Mouse (Mus musculus) layer of hippocampus, adult 18-20 months (tissue): ENCODE measurements around the gene Mfsd4b2. TPM values are rescaled to one million over a fixed set of nuclear protein-coding genes. Genes with fewer than 3 reads are reported as not detected.
A peak's percentile ranks its signal among the peaks of the same experiment; 100 is the strongest.
"Not testable (repeated sequence)": the region's sequence is repeated elsewhere in the genome, so short reads cannot be mapped to it uniquely, and the experiment has no call there.

Experiments
- DNase-seq, 2 experiments: peaks; one replicate each; pipeline ENCODE4 v3.0.0; 2022; ENCODE audit warnings: low spot score in 2 of 2
- long read RNA-seq: library from polyadenylated mRNA; stranded (forward); transcript quantifications from one replicate; pipeline ENCODE4 v2.0.0, GENCODE M21; 2021
- total RNA-seq, 2 experiments: library from RNA; stranded (reverse); gene quantifications; 2 replicates each; pipeline ENCODE4 v1.2.3; 2021

The Mfsd4b2 gene
- under 1 TPM; 0.20 to 0.32 TPM for total RNA-seq
- long read RNA-seq, result 0 reads

- DNase-seq, result no peak
Measured at GRCm38 (mm10) chr10:39926616-39927139, at the start of gene Mfsd4b2. Gene Mfsd4b2 (minus strand): TSS chr10:39926923.

- DNase-seq, result no peak
Measured at GRCm38 (mm10) chr10:39975771-39976170, 49.0 kb upstream of the Mfsd4b2 start.

GRCm38 (mm10) chr10:39974982-39975381 is 48.3 kb upstream of the Mfsd4b2 start:
- DNase-seq, result no peak

DNA sequence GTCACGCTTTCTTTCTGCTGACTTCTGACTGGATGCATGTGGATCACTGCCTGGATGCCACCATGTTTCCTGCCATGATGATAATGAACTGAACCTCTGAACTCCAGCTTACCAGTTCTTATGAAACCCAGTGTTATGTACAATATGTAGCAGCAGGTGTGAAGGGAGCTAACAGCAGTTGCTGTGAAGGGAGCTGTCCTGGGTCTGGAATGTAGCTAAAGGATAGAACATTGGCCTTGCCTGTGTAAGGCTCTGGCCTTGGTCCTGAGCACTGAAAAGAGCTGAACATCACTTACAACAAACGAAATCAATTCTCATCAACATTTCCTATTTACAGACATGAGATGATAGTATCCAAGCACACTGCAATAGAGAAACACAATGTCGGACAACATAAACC is 40.8 kb upstream of the Mfsd4b2 start:
- DNase-seq, result no peak

- DNase-seq, result no peak
Measured at GRCm38 (mm10) chr10:39961906-39962305, 35.2 kb upstream of the Mfsd4b2 start.

DNA sequence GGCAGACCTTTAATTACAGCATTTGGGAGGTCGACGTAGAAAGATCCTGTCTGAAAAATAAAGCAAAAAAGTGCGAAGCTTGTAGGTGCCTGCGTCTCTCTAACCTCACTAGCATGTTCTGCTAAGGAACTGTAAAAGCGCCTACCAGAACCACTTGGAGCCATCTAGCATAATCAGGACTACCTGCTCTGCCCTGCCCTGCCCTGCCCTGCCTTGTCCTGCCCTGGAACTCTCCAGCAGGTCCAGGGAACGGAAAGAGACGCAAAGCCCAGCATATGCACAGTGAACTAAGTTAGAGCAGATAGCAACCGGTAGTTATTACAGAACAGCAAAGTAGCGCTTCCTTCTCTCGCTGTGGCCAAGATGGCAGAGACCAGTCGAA is 33.7 kb upstream of the Mfsd4b2 start:
- DNase-seq, result no peak

DNA sequence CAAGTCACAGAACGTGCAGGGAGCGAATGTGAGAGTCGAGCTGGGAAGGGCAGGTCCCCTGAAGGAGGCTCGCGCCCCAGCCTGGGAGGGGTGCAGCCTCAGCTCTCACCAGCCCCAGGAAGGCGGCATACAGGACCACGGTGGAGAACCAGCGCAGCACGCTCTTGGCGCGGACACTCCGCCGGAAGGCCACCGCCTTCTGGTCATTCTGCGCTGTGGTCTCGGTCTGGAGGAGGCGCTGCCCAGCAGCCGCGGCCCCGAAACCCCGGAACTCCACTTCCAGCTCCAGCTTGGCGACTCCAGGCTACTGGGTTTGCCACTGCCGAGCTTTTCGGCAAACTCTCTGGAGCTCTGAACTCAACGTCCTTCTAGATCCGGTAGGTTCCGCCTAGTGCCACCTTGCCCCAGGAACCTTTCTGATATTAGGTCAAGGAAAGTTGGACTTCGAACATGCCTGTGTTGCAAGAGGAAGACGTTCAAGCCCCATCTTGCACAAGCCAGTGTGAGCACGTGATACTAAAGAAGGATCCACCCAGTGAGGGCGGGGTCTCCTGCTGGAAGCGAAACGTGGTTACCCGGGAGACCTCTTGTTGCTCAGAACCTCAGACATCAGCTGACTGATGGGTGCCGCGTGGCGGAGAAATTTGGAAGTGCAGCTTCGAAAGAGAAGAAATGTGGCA is 33.2 kb upstream of the Mfsd4b2 start, which contains the start of gene Mfsd4b3:
Mfsd4b3 (minus strand) TSS at position 393 of the 680 bp plus-strand sequence.
- peak; percentile 86 to 96 for DNase-seq

GRCm38 (mm10) chr10:39958266-39958665 is 31.5 kb upstream of the Mfsd4b2 start:
- peak in 1 of 2 experiments; percentile 51 for DNase-seq

- no peak for DNase-seq
Measured at GRCm38 (mm10) chr10:39956340-39956878, 29.7 kb upstream of the Mfsd4b2 start.

DNA sequence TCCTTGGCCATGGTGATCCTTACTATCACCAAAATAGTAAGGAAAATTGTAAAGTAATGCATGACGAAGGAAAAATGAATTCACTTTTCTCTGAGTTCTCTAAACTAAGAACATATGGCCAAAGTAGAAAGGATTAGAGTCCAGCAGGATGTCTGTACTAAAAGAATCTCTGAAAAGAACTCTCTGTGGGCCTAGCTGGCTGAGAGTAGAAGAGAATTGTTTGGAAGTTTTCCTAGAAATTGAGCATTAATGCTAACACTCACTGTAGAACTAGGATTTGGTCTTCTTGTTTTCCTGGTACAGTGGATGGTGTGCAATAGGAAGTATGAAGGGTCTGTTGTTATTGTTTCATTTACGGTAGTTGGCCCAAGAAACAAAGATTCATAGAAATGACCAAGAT is 28.4 kb upstream of the Mfsd4b2 start:
- no peak for DNase-seq

GRCm38 (mm10) chr10:39949377-39949954 is 22.7 kb upstream of the Mfsd4b2 start:
- DNase-seq, result no peak

GRCm38 (mm10) chr10:39947195-39947594 is 20.5 kb upstream of the Mfsd4b2 start:
- DNase-seq, result not testable (repeated sequence)

DNA sequence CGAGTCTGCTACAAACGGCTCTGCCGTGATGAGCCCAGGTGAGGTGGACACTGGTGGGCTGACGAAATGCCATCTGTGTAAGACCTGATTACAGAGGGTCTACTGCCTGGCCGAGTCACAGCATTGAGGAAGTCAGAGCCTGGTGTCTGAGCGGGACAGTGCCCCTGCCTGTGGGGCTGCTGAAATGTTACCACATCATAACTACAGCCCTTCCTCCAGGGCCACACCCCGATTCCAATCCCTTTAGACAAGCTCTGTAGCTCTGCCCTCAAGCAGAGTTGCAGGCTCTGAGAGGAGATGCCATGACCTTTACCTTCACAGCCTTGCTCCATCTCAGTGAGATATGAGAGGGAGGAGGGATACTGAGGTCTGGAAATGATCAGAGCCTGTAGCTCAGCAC is 9.8 kb upstream of the Mfsd4b2 start:
- no peak for DNase-seq

DNA sequence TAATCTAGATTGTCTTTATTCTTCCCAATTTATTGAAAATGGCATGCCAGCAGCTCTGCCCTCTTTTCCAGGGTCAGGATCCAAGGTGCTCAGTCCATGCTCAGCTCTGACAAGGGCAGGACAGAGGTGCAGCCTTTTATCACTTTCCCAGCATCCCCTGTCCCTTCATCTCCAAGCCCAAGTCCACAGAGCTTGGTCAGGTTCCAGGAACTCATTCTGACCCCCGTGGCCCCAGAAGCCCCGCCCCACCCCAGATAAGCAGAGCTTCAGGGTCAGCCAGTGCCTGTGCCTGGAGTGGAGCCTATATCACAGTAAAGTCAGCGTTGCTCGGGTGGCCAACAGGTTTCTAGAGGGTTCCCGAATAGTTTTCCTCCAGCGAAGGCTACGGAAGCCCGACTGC is 2.2 kb downstream of the Mfsd4b2 start:
- not testable (repeated sequence) for DNase-seq

DNA sequence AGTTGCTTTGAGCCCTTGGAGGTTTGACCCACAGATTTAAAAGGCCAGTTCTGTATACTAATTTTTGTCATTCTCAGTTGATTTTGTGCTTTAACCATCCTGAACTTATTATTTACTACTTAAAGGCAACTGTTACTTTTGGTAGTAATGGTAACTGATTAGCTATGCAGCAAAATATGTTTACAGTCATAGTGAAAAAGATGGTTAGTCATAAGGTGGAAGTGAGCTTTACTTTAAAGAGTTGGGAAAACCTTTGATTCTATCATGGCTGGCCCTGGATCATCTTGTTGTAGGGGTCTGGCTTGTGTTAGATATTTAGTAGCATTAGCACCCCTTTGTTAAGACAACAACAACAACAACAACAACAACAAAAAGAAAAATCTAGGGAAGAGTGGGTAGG is 14.1 kb downstream of the Mfsd4b2 start:
- no peak for DNase-seq

DNA sequence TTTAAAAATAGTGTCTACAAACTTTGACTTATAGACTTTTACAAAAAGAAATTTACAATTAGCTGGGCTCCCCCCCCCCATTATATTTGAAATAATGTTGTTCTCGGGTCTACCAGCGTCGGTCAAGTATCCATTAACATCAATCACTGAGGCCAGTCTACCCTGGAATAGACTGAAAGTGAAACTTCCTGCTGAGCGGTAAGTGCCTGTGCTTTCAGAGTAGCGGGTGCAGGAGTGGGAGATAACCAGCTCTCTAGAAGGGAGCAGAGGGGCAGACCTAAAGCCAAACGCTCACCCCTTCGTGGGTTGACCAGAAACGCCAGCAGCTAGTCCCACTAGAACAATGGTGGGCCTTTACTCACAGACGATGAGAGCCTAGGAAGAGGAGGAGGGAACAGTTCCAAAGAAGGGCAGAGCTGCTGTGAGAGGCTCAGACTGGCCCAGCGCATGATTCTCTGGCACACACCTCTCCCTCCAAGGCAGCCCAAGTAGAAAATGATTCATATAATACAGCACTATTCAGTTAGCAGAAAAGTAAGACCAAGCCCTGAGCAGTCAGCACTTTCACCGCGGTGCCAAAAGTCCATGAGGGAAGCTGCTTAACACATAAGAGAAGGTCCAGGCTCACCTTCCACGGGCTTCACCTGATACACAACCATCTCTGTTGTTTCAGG is 17.8 kb downstream of the Mfsd4b2 start:
- DNase-seq, result no peak

DNA sequence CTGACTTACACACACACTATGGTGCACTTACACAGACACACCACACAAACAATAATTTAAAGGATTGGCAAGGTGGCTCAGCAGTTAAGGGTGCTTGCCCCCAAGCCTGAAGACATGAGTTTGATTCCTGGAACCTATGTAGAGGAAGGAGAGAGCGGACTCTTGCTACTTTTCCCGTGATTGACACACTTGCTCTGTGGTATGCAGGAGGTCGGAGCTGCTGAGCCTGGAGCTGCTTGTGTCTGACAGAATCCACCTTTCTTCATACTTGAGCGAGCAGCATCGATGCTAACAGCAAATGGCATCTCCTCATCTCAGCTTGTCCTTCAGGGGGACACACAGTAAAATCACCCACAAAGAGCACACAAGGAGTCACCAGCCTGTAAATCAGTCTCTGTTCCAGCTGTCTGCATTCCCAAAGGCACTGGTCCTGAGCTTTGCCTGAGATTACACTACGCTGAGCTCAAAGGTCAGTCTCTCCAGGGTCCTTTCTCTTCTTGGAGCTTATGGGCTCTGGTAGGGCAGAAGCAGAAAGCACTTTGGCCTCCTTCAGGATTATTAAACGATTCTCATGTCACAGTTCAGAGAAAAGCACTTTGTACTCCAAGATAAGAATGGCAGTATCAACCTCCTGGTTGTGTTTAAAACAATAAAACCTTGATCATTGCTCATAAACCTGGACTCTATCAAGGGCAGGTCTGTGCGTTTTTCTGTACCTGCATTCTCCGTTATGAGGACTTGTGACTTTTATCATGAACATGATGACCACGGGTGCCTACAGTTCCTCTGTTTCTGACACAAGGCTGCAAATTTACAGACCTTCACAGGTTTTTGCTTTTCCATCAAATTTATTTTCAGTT is 19.7 kb downstream of the Mfsd4b2 start:
- DNase-seq, result no peak

DNA sequence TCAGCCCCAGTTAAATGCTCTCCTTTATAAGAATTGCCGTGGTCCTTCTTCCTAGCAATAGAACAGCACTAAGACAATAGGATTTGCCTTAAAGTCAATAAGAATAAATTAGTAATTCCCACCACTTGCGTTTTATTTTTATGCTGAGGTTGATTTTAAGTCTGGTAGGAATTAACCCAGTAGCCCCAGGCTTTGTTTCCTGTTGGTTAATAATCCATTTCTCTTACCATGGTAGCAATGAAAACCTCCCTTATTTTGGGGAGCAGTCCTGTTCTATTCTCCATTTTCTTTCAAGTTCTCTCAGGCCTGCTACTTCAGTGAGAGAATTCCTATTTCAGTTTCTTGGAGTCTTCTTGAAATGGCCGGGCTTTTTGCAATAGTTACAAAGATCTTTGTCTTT is 22.5 kb downstream of the Mfsd4b2 start:
- no peak for DNase-seq

GRCm38 (mm10) chr10:39898874-39899371 is 27.8 kb downstream of the Mfsd4b2 start, which contains the start of gene Mfsd4b4:
Gene Mfsd4b4 (minus strand): TSS chr10:39899238.
- DNase-seq, result peak; percentile 77 to 90

GRCm38 (mm10) chr10:39896503-39896902 is 30.2 kb downstream of the Mfsd4b2 start:
- DNase-seq, result no peak
